13 mouse cellular contexts compared by ENCODE assay signal in genomic region chr7:130750752-130751490, GRCm38 (mm10). TPM values are rescaled to one million over a fixed set of nuclear protein-coding genes. Genes with fewer than 3 reads are reported as not detected.
DNase-seq lines count a peak whose midpoint lies in the region; ATAC-seq and TF ChIP-seq lines count a peak whose summit lies in the region.
"Had no signal": no experiment of that assay in that cellular context is flagged by ENCODE, and none has a peak within 500 bp of the region (broad histone marks: within the 10 kb centered on the region; RNA-seq: fewer than 3 reads in every experiment).

No protein-coding gene starts in this region.

- ATAC-seq in heart, embryonic 11.5 days (replicated peaks; ENCODE audit: insufficient number of reproducible peaks, low FRiP score, low TSS enrichment): no peak
- ATAC-seq in hindbrain, embryonic 12.5 days (ENCODE audit: low FRiP score): peak; percentile 84
- ATAC-seq in midbrain, postnatal 0 days (ENCODE audit: low FRiP score): peak; percentile 12; the same call in 1 of the 2 replicates

- no peaks in the 10 kb centered on the region for H3K9me3 ChIP-seq in heart, embryonic 11.5 days (replicated peaks; ENCODE audit: control insufficient read depth, low read length)
- H3K9me3 ChIP-seq in hindbrain, embryonic 12.5 days (replicated peaks): no peaks in the 10 kb centered on the region
- H3K9me3 ChIP-seq in midbrain, postnatal 0 days (ENCODE audit: low read length): no peaks in the 10 kb centered on the region
- H3K9me3 ChIP-seq: kidney, embryonic 15.5 days had no signal

- no peak for DNase-seq in heart, adult 8-10 months (ENCODE audit: low spot score)
- peak; percentile 86 for DNase-seq in embryo, embryonic 10.5 days (ENCODE audit: low spot score)
- DNase-seq in midbrain, postnatal 0 days (ENCODE audit: low spot score): peak; percentile 66
- no peak for DNase-seq in urinary bladder, adult 18-20 months (ENCODE audit: low spot score in 2 of 2)
- no peak for DNase-seq in thymus, adult 18-20 months
- no peak for DNase-seq in heart, adult 9 months (ENCODE audit: low spot score in 2 of 2)
- DNase-seq: adrenal gland, adult 8-10 months; thymus, postnatal 36 days had no signal

- H3K27me3 ChIP-seq in heart, embryonic 11.5 days (ENCODE audit: control insufficient read depth, insufficient read depth, low read length): no peaks in the 10 kb centered on the region
- H3K27me3 ChIP-seq in hindbrain, embryonic 12.5 days: no peaks in the 10 kb centered on the region
- no peaks in the 10 kb centered on the region for H3K27me3 ChIP-seq in midbrain, postnatal 0 days (ENCODE audit: insufficient read depth, low read length)
- H3K27me3 ChIP-seq: kidney, embryonic 15.5 days had no signal

- H3K4me2 ChIP-seq in heart, embryonic 11.5 days: no peak overlapping the region
- 0 out of 2 replicates have a peak overlapping the region, but pooled peaks have one; percentile 7 for H3K4me2 ChIP-seq in hindbrain, embryonic 12.5 days (replicated peaks)
- no peak overlapping the region for H3K4me2 ChIP-seq in midbrain, postnatal 0 days (ENCODE audit: low read depth, low read length, poor library complexity, severe bottlenecking)
- H3K4me2 ChIP-seq: kidney, embryonic 15.5 days had no signal

- no peak overlapping the region for H3K4me3 ChIP-seq in heart, embryonic 11.5 days (ENCODE audit: low read depth, low read length)
- H3K4me3 ChIP-seq in hindbrain, embryonic 12.5 days: no peak overlapping the region
- no peak overlapping the region for H3K4me3 ChIP-seq in midbrain, postnatal 0 days (ENCODE audit: low read depth, low read length)
- H3K4me3 ChIP-seq: erythroblast, embryonic 14.5 days; kidney, embryonic 15.5 days had no signal

- peaks cover 24% of the 10 kb centered on the region for H3K4me1 ChIP-seq in heart, embryonic 11.5 days (ENCODE audit: control insufficient read depth, insufficient read depth, low read length)
- peaks cover 47% of the 10 kb centered on the region for H3K4me1 ChIP-seq in hindbrain, embryonic 12.5 days
- peaks cover 8% of the 10 kb centered on the region; the same call in 1 of the 2 replicates for H3K4me1 ChIP-seq in midbrain, postnatal 0 days (ENCODE audit: insufficient read depth, low read length)

- peak overlapping the region; percentile 31; the same call in 1 of the 2 replicates for H3K27ac ChIP-seq in heart, embryonic 11.5 days (ENCODE audit: low read depth, low read length)
- H3K27ac ChIP-seq in hindbrain, embryonic 12.5 days: peak overlapping the region; percentile 88
- H3K27ac ChIP-seq in midbrain, postnatal 0 days (ENCODE audit: low read depth, low read length): peak overlapping the region; percentile 48
- H3K27ac ChIP-seq: kidney, embryonic 15.5 days had no signal

- peaks cover 17% of the 10 kb centered on the region for H3K36me3 ChIP-seq in heart, embryonic 11.5 days (ENCODE audit: control insufficient read depth, insufficient read depth, low read length)
- peaks cover 43% of the 10 kb centered on the region for H3K36me3 ChIP-seq in hindbrain, embryonic 12.5 days
- H3K36me3 ChIP-seq in midbrain, postnatal 0 days (ENCODE audit: insufficient read depth, low read length): peaks cover 41% of the 10 kb centered on the region

- WGBS in heart, embryonic 11.5 days (ENCODE audit: insufficient replicate concordance): 43% methylated on average over 17 of the region's 17 CpGs
- 30% methylated on average over 17 of the region's 17 CpGs for WGBS in hindbrain, embryonic 12.5 days
- WGBS in midbrain, postnatal 0 days: 14% methylated on average over 17 of the region's 17 CpGs

- no peak overlapping the region for H3K9ac ChIP-seq in heart, embryonic 11.5 days (ENCODE audit: low read depth, low read length)
- no peak overlapping the region for H3K9ac ChIP-seq in hindbrain, embryonic 12.5 days
- no peak overlapping the region for H3K9ac ChIP-seq in midbrain, postnatal 0 days (replicated peaks; ENCODE audit: low read length, poor library complexity, severe bottlenecking)
- H3K9ac ChIP-seq: kidney, embryonic 15.5 days had no signal

- no peak for TF ChIP-seq CTCF in midbrain, postnatal 0 days (IDR thresholded peaks at IDR 0.05)

RNA-seq across cellular contexts. Expression of gene Btbd16, which starts 22.9 kb away (rescaled TPM):
- polyA plus RNA-seq in heart, embryonic 11.5 days (2014; fragmentation: Nextera tagmentation; extraction: Ambion mirVana): not detected in 2 replicates
- total RNA-seq in heart, adult 8-10 months (2022): not detected
- polyA plus RNA-seq in hindbrain, embryonic 12.5 days (2016; fragmentation: Nextera tagmentation; extraction: Ambion mirVana): not detected in 2 replicates
- not detected in 2 replicates for total RNA-seq in midbrain, postnatal 0 days (2014; rRNA removed)
- 0.29 and 0.32 TPM in 2 replicates for polyA plus RNA-seq in midbrain, postnatal 0 days (2015; fragmentation: Nextera tagmentation; extraction: Ambion mirVana)
- total RNA-seq: liver, adult 2 months had no signal
- polyA plus RNA-seq: erythroblast, embryonic 14.5 days; kidney, embryonic 15.5 days had no signal

Comparison
In these comparisons a context has a peak if more than half of its experiments do, and no peak if none do; other contexts are left out.
1. H3K27ac ChIP-seq: peak in every context shown above with its lines; median percentile 88 in hindbrain, embryonic 12.5 days; 48 in midbrain, postnatal 0 days; 31 in heart, embryonic 11.5 days.
2. DNase-seq: peak in embryo, embryonic 10.5 days (single experiment) and midbrain, postnatal 0 days (single experiment); none in heart, adult 8-10 months (single experiment), urinary bladder, adult 18-20 months (0 of 2), thymus, adult 18-20 months (0 of 2) and heart, adult 9 months (0 of 2).